Mouse (Mus musculus) kidney, postnatal 10 days (tissue): ENCODE measurements at regions not wholly inside any gene's neighbourhood (a gene's known extent, or its start where the extent isn't known, plus 50 kb on each side); places are given as distances from the start of the nearest gene placed in this dataset.
A peak's percentile ranks its signal among the peaks of the same experiment; 100 is the strongest.

Experiments used
- DNase-seq: peaks from one replicate; pipeline ENCODE4 v3.0.0; 2021; ENCODE audit warnings: mixed read lengths

GRCm38 (mm10) chr10:9066566-9066965, 180.7 kb upstream of the Sash1 start:
- no peak for DNase-seq

- no peak for DNase-seq
Observed at GRCm38 (mm10) chr10:9061979-9062378, 176.1 kb upstream of the Sash1 start.

- DNase-seq, result peak; percentile 9
Observed at GRCm38 (mm10) chr10:9055274-9055673, 169.4 kb upstream of the Sash1 start.

GRCm38 (mm10) chr10:9053371-9053770, 167.5 kb upstream of the Sash1 start:
- no peak for DNase-seq

- DNase-seq, result no peak
Observed at GRCm38 (mm10) chr10:9047341-9047740, 161.5 kb upstream of the Sash1 start.

- no peak for DNase-seq
Observed at GRCm38 (mm10) chr10:9044746-9045370, 159.0 kb upstream of the Sash1 start.

- no peak for DNase-seq
Observed at GRCm38 (mm10) chr10:9043507-9043906, 157.6 kb upstream of the Sash1 start.

- no peak for DNase-seq
Observed at GRCm38 (mm10) chr10:9030486-9030885, 144.6 kb upstream of the Sash1 start.

- no peak for DNase-seq
Observed at GRCm38 (mm10) chr10:9029506-9029905, 143.6 kb upstream of the Sash1 start.

GRCm38 (mm10) chr10:9027070-9027807, 141.4 kb upstream of the Sash1 start:
- no peak for DNase-seq

GRCm38 (mm10) chr10:9014810-9015505, 129.1 kb upstream of the Sash1 start:
- DNase-seq, result no peak

GRCm38 (mm10) chr10:9013549-9013925, 127.7 kb upstream of the Sash1 start:
- DNase-seq, result no peak

- peak; percentile 77 for DNase-seq
Observed at GRCm38 (mm10) chr10:9012829-9013548, 127.1 kb upstream of the Sash1 start.

- DNase-seq, result peak; percentile 40
Observed at GRCm38 (mm10) chr10:9011906-9012305, 126.0 kb upstream of the Sash1 start.

GRCm38 (mm10) chr10:9010191-9010590, 124.3 kb upstream of the Sash1 start:
- DNase-seq, result no peak

GRCm38 (mm10) chr10:9005140-9005909, 119.5 kb upstream of the Sash1 start:
- DNase-seq, result peak; percentile 22

- peak; percentile 19 for DNase-seq
Observed at GRCm38 (mm10) chr10:9002261-9002660, 116.4 kb upstream of the Sash1 start.

- DNase-seq, result peak; percentile 33
Observed at GRCm38 (mm10) chr10:8998758-8999398, 113.0 kb upstream of the Sash1 start.

- DNase-seq, result no peak
Observed at GRCm38 (mm10) chr10:8998356-8998755, 112.5 kb upstream of the Sash1 start.

- DNase-seq, result no peak
Observed at GRCm38 (mm10) chr10:8995097-8995496, 109.2 kb upstream of the Sash1 start.

- no peak for DNase-seq
Observed at GRCm38 (mm10) chr10:8986339-8986738, 100.5 kb upstream of the Sash1 start.

GRCm38 (mm10) chr10:8983347-8983746, 97.5 kb upstream of the Sash1 start:
- no peak for DNase-seq
